Mouse (Mus musculus): Measurements from ENCODE around the gene Mnd1. TPM values are rescaled to one million over a fixed set of nuclear protein-coding genes. Genes with fewer than 3 reads are reported as not detected.

Gene Mnd1
- polyA plus RNA-seq, 1 experiment from 2014 or later = 7.2 TPM

DNA sequence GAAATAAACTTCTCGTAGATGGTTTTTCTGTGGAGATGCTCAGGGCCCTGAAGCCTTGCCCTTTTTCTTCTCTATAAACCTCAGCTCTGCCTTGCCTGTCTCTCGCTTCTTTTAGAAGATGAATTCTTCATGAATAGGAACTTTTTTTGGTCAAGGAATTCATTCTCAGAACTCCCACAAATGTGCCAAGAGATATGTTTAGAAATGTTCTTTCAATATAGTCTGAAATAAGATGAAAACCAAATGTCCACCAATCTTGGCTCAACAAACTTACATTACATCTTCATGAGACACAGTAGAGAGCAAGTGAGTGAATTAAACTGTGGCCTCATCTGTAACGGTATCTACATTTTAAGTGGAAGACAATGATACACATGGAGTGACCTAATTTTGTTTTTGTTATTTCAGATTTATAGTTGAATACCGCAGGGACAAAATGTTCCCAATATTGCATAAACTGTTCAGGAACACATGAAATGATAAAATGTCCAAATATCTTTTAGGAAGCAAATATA lies 74.3 kb downstream of the Mnd1 start:
- no peak overlapping the region for H3K9ac ChIP-seq (replicated peaks)

GRCm38 (mm10) chr3:84080074-84080473 lies 75.5 kb downstream of the Mnd1 start:
- H3K9me3 ChIP-seq = peaks cover 6% of the 10 kb centered on the region
- 56% methylated on average over 7 of the region's 7 CpGs for WGBS
- peaks cover 3% of the 10 kb centered on the region; the same call in 1 of the 2 replicates for H3K4me1 ChIP-seq
- peak; percentile 62 for ATAC-seq (ENCODE audit: low FRiP score, low read depth)
- no peak overlapping the region for H3K9ac ChIP-seq (replicated peaks)
- H3K27ac ChIP-seq (replicated peaks) = no peak overlapping the region
- no peak overlapping the region for H3K4me3 ChIP-seq
- H3K4me2 ChIP-seq (replicated peaks) = no peak overlapping the region
- no peaks in the 10 kb centered on the region for H3K36me3 ChIP-seq
- no peaks in the 10 kb centered on the region; the same call in 1 of the 2 replicates for H3K27me3 ChIP-seq

More for the DNA sequence above, 74.3 kb downstream of the Mnd1 start:
- H3K36me3 ChIP-seq = no peaks in the 10 kb centered on the region
- peaks cover 6% of the 10 kb centered on the region for H3K9me3 ChIP-seq
- no peak for ATAC-seq (ENCODE audit: low FRiP score, low read depth)
- H3K4me2 ChIP-seq (replicated peaks) = no peak overlapping the region
- H3K27me3 ChIP-seq = peaks cover 5% of the 10 kb centered on the region; the same call in 1 of the 2 replicates
- WGBS = 94% methylated on average over 4 of the region's 4 CpGs
- H3K27ac ChIP-seq (replicated peaks) = no peak overlapping the region
- no peak overlapping the region for H3K4me3 ChIP-seq
- peaks cover 3% of the 10 kb centered on the region; the same call in 1 of the 2 replicates for H3K4me1 ChIP-seq

- Histone ChIP-seq H3K9me3 (peaks cover 6% of the 10 kb centered on the region), H3K4me2 (replicated peaks) (no peak overlapping the region), H3K27ac (replicated peaks) (no peak overlapping the region), H3K36me3 (no peaks in the 10 kb centered on the region), H3K27me3 (no peaks in the 10 kb centered on the region), H3K4me1 (peaks cover 3% of the 10 kb centered on the region; the same call in 1 of the 2 replicates), H3K4me3 (no peak overlapping the region), H3K9ac (replicated peaks) (no peak overlapping the region)
- no peak for ATAC-seq (ENCODE audit: low FRiP score, low read depth)
- WGBS = 89% methylated on average over 4 of the region's 4 CpGs
Measured at GRCm38 (mm10) chr3:84077505-84077904, 78.1 kb downstream of the Mnd1 start.

GRCm38 (mm10) chr3:84076543-84077332 lies 78.8 kb downstream of the Mnd1 start:
- H3K36me3 ChIP-seq = no peaks in the 10 kb centered on the region
- ATAC-seq (ENCODE audit: low FRiP score, low read depth) = no peak
- no peaks in the 10 kb centered on the region for H3K27me3 ChIP-seq
- no peaks in the 10 kb centered on the region for H3K9me3 ChIP-seq
- H3K4me2 ChIP-seq (replicated peaks) = no peak overlapping the region
- H3K4me3 ChIP-seq = no peak overlapping the region
- WGBS = 77% methylated on average over 13 of the region's 13 CpGs
- H3K4me1 ChIP-seq = peaks cover 3% of the 10 kb centered on the region; the same call in 1 of the 2 replicates
- H3K9ac ChIP-seq (replicated peaks) = no peak overlapping the region
- no peak overlapping the region for H3K27ac ChIP-seq (replicated peaks)

DNA sequence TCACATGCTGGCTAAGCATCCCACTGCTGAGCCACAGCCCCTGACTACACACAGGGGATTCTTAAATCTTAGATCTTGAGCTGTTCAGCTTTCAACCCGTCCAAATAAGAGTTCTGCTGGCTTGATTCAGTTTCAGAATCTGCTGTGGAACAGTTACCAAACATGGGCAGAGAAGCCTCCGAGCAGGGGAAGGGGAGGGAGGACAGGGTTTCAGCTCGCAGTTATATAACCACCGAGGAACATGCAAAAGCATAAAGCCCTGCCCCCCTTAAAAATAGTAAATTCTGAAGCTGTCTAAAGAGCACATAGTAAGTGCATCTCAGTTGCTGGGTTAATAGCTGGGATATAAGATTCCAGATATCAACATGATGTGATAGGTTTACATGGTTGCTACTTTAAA lies 80.1 kb downstream of the Mnd1 start:
- Histone ChIP-seq H3K27ac (replicated peaks) (no peak overlapping the region), H3K27me3 (no peaks in the 10 kb centered on the region), H3K4me2 (replicated peaks) (no peak overlapping the region), H3K4me1 (peaks cover 3% of the 10 kb centered on the region; the same call in 1 of the 2 replicates), H3K9me3 (no peaks in the 10 kb centered on the region), H3K36me3 (no peaks in the 10 kb centered on the region), H3K9ac (replicated peaks) (no peak overlapping the region), H3K4me3 (no peak overlapping the region)
- no peak for ATAC-seq (ENCODE audit: low FRiP score, low read depth)
- WGBS = 82% methylated on average over 4 of the region's 4 CpGs

DNA sequence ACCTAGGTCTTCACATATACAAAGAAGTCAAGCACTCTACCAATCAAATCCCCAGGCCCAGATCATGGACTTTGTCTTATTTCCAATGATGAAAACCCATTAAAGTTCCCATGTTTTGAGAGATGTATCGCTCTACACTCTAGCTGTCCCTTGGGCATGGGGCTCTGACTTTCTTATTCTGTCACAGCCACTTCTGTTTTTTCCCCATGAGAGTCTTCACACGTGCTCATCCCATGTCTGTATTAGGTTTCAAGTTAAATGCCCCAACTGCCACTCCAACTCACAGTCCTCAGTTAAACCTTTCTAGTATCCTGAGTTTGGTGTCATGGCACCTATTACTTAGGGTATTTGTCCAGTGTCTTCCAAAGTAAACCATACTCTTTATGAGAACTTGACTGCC lies 80.8 kb downstream of the Mnd1 start:
- Histone ChIP-seq H3K9ac (replicated peaks) (no peak overlapping the region), H3K36me3 (no peaks in the 10 kb centered on the region), H3K27me3 (no peaks in the 10 kb centered on the region), H3K4me3 (no peak overlapping the region), H3K4me2 (replicated peaks) (no peak overlapping the region), H3K9me3 (no peaks in the 10 kb centered on the region), H3K27ac (replicated peaks) (no peak overlapping the region), H3K4me1 (no peaks in the 10 kb centered on the region)
- WGBS = 94% methylated on average over 2 of the region's 2 CpGs
- ATAC-seq (ENCODE audit: low FRiP score, low read depth) = no peak

DNA sequence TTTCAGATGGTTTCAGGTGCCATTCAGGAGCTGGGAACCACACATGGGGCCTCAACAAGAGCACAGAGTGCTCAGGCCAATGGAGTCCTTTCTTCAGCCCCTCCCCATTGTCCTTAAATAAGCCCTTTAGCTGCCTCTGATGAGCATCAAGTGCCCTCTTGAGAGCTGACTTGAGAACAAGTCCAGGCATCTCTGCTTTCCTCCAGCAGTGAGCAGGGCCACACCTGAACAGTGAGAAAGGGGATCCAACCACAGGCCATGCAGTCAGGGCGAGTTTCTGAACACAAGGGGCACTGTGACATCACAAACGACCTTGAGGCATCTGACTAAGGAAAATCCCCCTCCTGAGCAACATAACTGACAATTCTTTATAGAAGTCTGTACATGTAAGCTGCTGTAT lies 83.9 kb downstream of the Mnd1 start:
- WGBS = 31% methylated on average over 2 of the region's 2 CpGs
- H3K9me3 ChIP-seq = no peaks in the 10 kb centered on the region
- no peaks in the 10 kb centered on the region for H3K36me3 ChIP-seq
- H3K27me3 ChIP-seq = no peaks in the 10 kb centered on the region
- no peak for ATAC-seq (ENCODE audit: low FRiP score, low read depth)
- H3K4me2 ChIP-seq (replicated peaks) = no peak overlapping the region
- no peak overlapping the region for H3K27ac ChIP-seq (replicated peaks)
- H3K4me1 ChIP-seq = no peaks in the 10 kb centered on the region
- H3K4me3 ChIP-seq = no peak overlapping the region
- no peak overlapping the region for H3K9ac ChIP-seq (replicated peaks)

DNA sequence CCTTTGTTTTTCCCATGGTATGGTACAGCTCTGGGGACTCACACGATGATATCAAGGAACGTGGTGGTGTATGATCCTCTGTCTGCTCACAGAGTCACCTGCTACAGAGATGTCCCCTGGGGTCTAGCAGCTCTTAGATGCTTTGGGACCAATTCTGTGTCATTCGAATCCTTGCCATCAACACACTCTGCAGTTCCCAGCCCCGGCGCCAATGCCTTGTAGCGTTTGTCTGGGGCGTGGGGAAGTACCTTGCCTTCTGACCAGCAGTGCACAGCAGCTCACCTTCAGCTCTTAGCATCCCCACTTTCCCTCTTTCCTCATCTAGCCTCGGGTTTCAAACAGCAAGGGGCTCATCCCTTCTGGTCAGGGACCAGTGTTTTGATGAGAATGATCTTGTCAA lies 84.8 kb downstream of the Mnd1 start:
- H3K4me3 ChIP-seq = no peak overlapping the region
- no peaks in the 10 kb centered on the region for H3K9me3 ChIP-seq
- no peaks in the 10 kb centered on the region for H3K27me3 ChIP-seq
- no peak overlapping the region for H3K4me2 ChIP-seq (replicated peaks)
- no peak overlapping the region for H3K9ac ChIP-seq (replicated peaks)
- ATAC-seq (ENCODE audit: low FRiP score, low read depth) = no peak
- no peak overlapping the region for H3K27ac ChIP-seq (replicated peaks)
- no peaks in the 10 kb centered on the region for H3K36me3 ChIP-seq
- 91% methylated on average over 8 of the region's 8 CpGs for WGBS
- H3K4me1 ChIP-seq = no peaks in the 10 kb centered on the region

- 86% methylated on average over 13 of the region's 13 CpGs for WGBS
- H3K9ac ChIP-seq (replicated peaks) = no peak overlapping the region
- ATAC-seq (ENCODE audit: low FRiP score, low read depth) = no peak
Measured at GRCm38 (mm10) chr3:84068831-84069709, 86.5 kb downstream of the Mnd1 start.

DNA sequence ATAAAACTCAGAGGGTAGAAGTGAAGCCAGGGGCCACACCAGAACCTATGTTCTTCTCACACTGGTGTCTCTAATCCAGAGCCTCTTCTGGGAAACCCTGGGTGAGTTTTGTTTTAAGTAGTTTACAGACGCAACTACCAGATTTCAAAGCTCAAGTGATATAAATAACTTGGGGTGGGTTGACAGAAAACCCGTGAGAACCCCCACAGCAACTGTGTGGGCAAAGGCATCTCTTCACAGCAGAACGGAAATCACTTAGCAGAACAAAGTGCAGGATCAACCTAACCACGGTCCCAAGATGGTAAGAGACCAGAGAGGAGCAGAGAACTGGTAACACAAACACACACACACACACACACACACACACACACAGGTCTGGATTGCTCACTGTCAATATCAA lies 89.8 kb downstream of the Mnd1 start:
- H3K9me3 ChIP-seq = no peaks in the 10 kb centered on the region
- H3K9ac ChIP-seq (replicated peaks) = no peak overlapping the region
- H3K27ac ChIP-seq (replicated peaks) = no peak overlapping the region
- ATAC-seq (ENCODE audit: low FRiP score, low read depth) = no peak
- no peak overlapping the region for H3K4me2 ChIP-seq (replicated peaks)
- no peaks in the 10 kb centered on the region for H3K27me3 ChIP-seq
- WGBS = 84% methylated on average over 4 of the region's 4 CpGs
- no peak overlapping the region for H3K4me3 ChIP-seq
- no peaks in the 10 kb centered on the region for H3K36me3 ChIP-seq
- H3K4me1 ChIP-seq = peaks cover 3% of the 10 kb centered on the region; the same call in 1 of the 2 replicates

More at GRCm38 (mm10) chr3:84068831-84069709, 86.5 kb downstream of the Mnd1 start:
- Histone ChIP-seq H3K4me2 (replicated peaks) (no peak overlapping the region), H3K9me3 (no peaks in the 10 kb centered on the region), H3K36me3 (no peaks in the 10 kb centered on the region), H3K4me1 (no peaks in the 10 kb centered on the region), H3K4me3 (no peak overlapping the region), H3K27me3 (no peaks in the 10 kb centered on the region), H3K27ac (replicated peaks) (no peak overlapping the region)

DNA sequence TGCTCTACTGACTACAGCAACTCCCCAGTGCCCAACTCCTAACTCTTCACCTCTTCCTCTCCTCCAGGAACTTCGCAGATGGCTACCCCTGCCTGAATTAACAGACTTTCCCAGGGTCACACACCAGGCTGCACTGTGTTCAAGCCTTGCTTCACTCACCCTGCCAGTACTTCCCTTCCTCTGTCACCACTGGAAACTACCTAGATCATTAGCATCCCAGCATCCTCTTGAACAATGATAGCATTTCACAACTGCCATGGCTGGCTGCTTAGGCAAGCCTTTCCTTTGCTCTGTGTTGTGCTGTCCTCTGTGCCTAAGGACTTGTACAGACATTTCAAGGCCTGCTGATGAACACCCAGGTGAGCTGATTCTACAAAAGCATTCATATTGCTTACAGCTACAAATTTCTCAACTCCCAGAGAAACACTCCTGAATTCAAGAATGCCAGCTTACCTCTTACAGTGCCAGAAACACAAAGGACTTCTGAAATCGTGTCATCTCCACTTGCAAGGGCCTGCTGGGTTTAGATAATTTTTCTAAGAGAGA lies 92.1 kb downstream of the Mnd1 start:
- no peak overlapping the region for H3K27ac ChIP-seq (replicated peaks)
- WGBS = 79% methylated on average over 2 of the region's 2 CpGs

More for the DNA sequence above, 92.1 kb downstream of the Mnd1 start:
- Histone ChIP-seq H3K9me3 (no peaks in the 10 kb centered on the region), H3K4me1 (peaks cover 3% of the 10 kb centered on the region; the same call in 1 of the 2 replicates), H3K36me3 (no peaks in the 10 kb centered on the region), H3K9ac (replicated peaks) (no peak overlapping the region), H3K4me2 (replicated peaks) (no peak overlapping the region), H3K27me3 (no peaks in the 10 kb centered on the region), H3K4me3 (no peak overlapping the region)
- ATAC-seq (ENCODE audit: low FRiP score, low read depth) = no peak

Data from midbrain, embryonic 12.5 days (tissue).